Mouse (Mus musculus) liver, embryonic 16.5 days (tissue): ENCODE data around the gene Magi2. TPM values are rescaled to one million over a fixed set of nuclear protein-coding genes. Genes with fewer than 3 reads are reported as not detected.
"Not testable (repeated sequence)": the region's sequence is repeated elsewhere in the genome, so short reads cannot be mapped to it uniquely, and the experiment has no call there.

Experiments
- ATAC-seq: fragments of 200-750 bp; cut with Nextera tagmentation; 2 replicates; pipeline ENCODE4 v1.8.0; 2017; ENCODE audit warnings: low read depth, mild to moderate bottlenecking, moderate number of reproducible peaks, moderate library complexity
- H3K27ac ChIP-seq: fragments of 300-500 bp; sonication (generic); 2 replicates; pipeline ENCODE4 v1.5.1; 2014; ENCODE audit warnings: mild to moderate bottlenecking, low read length
- H3K27me3 ChIP-seq: fragments of 300-500 bp; sonication (generic); 2 replicates; pipeline ENCODE4 v1.6.1; 2014; ENCODE audit warnings: low read depth, low read length, mixed read lengths; ENCODE audit not compliant: control insufficient read depth, insufficient read depth
- H3K36me3 ChIP-seq: fragments of 300-500 bp; sonication (generic); 2 replicates; pipeline ENCODE4 v1.6.1; 2014; ENCODE audit warnings: mild to moderate bottlenecking; ENCODE audit not compliant: control insufficient read depth, insufficient read depth
- H3K4me1 ChIP-seq: fragments of 300-500 bp; sonication (generic); 2 replicates; pipeline ENCODE4 v1.6.1; 2014; ENCODE audit warnings: low read depth, low read length, mixed read lengths; ENCODE audit not compliant: control insufficient read depth
- H3K4me2 ChIP-seq: fragments of 300-500 bp; sonication (generic); 2 replicates; pipeline ENCODE4 v1.6.1; 2014; ENCODE audit warnings: low read depth, low read length, mixed read lengths
- H3K4me3 ChIP-seq: fragments of 300-500 bp; sonication (generic); 2 replicates; pipeline ENCODE4 v1.5.1; 2014; ENCODE audit warnings: low read depth, mild to moderate bottlenecking, low read length
- H3K9ac ChIP-seq: fragments of 300-500 bp; sonication (generic); 2 replicates; pipeline ENCODE4 v1.6.1; 2014; ENCODE audit warnings: low read depth, low read length
- H3K9me3 ChIP-seq: fragments of 300-500 bp; sonication (generic); replicated peaks from 2 replicates; pipeline ENCODE4 v1.6.1; 2016; ENCODE audit warnings: low read length; ENCODE audit not compliant: control insufficient read depth
- WGBS: fragments of 180-500 bp; shearing (Covaris S2); extraction: QIAGEN DNeasy Blood & Tissue Kit; methylation state at CpG from one replicate; pipeline ENCODE4 v1.1.7; 2014; ENCODE audit not compliant: insufficient replicate concordance; 5-methylcytosine and 5-hydroxymethylcytosine counted together
- polyA plus RNA-seq: library from polyadenylated mRNA; unstranded; fragments of >200 nt; fragmentation: Nextera tagmentation; extraction: Ambion mirVana; gene quantifications from 2 replicates; pipeline ENCODE4 v1.2.1, GENCODE M21; 2015

Magi2 gene
- polyA plus RNA-seq, 1 experiment from 2014 or later = 0.34 TPM

DNA sequence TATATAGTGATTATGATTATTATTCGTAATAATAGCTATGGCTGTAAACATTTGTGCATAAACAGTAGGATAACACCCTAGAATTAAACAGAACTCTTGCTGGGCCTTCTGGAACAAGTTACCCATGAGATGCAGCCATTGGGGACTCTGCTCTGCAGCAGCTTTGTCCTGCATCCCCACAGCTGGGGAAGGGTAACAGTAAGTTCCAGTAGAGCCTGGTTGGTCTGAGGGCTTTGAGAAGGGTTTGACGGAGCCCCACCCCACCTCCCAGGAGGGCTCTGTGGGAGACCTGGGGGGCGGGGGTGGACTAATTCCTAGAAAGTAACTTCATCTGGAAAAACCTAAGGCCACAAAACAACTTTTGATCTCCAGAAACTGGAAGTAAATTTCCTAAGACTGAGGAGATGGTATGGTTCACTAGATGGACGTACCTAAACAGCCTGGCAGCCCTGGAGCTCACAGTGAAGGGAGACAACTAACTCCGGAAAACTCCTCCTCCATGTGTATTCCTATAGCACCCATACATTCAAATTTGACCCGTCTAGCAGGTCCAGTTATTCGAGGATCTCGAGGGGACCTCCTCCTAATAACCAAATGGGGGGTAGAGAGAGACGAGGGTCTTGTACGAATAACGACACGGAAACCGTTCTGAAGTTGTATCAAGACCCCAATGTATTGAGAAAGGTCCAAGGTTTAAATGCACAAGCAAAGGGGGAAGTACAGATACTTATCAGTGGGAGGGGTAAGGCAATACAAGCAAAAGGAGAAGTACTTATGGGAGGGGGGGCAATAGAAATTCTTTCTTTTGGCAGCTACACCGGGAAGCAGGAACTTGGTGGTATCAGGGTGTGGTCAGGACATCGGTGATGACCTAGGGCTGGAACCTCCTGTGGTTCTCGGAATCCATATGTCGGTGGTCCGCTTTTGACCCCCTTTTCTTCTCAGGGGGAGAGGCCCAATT is 1479.8 kb downstream of the Magi2 start:
- H3K27me3 ChIP-seq = peaks cover 21% of the 10 kb centered on the region
- not testable (repeated sequence) for H3K27ac ChIP-seq, H3K9me3 ChIP-seq, H3K4me2 ChIP-seq, H3K9ac ChIP-seq, H3K36me3 ChIP-seq, ATAC-seq, H3K4me1 ChIP-seq, H3K4me3 ChIP-seq
- 64% methylated on average over 8 of the region's 18 CpGs for WGBS

DNA sequence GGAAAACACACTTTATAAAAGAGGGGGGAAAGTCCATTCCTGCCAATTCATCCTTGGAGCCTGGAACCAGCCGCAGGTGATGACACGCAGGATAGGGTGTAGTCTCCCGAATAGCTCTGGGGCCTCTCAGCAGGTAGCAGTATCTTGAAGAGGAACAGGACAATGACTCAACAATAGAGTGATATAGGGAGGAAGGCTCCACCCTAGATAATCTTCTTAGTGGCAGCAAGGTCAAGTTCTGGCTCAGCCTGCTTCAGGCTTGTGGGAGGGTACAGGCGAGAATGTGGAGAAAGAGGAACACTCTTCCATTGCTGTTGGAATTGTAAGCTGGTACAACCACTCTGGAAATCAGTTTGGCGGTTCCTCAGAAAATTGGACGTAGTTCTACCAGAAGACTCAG is 1484.0 kb downstream of the Magi2 start:
- ATAC-seq, H3K9ac ChIP-seq, H3K27me3 ChIP-seq, H3K4me3 ChIP-seq, H3K4me2 ChIP-seq, H3K36me3 ChIP-seq, H3K9me3 ChIP-seq, H3K4me1 ChIP-seq, H3K27ac ChIP-seq: not testable (repeated sequence)
- 71% methylated on average over 6 of the region's 6 CpGs for WGBS

DNA sequence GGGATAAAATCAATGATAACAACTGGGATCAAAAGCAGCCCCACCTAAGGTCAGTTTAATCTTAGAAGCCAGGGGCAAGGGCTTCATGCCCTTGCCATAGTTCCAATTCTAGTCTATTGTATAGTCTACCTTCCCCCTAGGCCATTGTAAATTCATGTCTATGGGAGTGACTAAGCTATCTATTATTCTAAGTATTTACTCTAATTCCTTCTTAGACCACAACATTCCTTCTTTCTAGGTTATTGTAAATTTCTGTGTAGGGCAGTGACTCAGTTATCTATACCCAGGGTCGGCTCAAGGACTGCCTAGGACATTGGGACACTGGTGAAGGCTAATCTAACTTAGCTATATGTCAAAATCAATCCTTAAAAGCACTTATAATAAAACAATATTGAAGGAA is 1487.8 kb downstream of the Magi2 start:
- H3K4me2 ChIP-seq, H3K27ac ChIP-seq, H3K27me3 ChIP-seq, H3K4me3 ChIP-seq, H3K9me3 ChIP-seq, H3K4me1 ChIP-seq, ATAC-seq, H3K9ac ChIP-seq, H3K36me3 ChIP-seq: not testable (repeated sequence)
- WGBS = 47% methylated on average over 1 of the region's 1 CpGs

DNA sequence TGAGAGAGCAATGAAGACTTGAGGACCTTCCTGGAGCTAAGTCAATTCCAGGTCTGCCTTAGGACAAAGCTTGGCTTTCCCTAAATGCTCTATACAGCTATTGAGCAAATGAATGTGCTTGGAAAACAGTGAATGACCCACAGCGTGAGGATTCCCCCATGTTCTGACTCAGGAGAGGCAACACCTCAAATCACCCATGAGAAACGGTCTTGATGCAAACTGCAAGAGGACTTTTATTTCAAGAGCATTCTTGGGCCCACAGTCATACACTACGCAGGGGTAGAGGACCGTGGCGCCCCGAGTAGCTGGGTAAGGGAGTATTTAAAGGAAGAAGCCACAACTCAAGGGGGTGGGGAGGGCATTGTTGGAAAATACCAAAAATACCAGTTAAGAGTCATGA is 1489.1 kb downstream of the Magi2 start:
- H3K27ac ChIP-seq, H3K36me3 ChIP-seq, H3K4me3 ChIP-seq, H3K4me2 ChIP-seq, H3K27me3 ChIP-seq, H3K4me1 ChIP-seq, H3K9ac ChIP-seq, H3K9me3 ChIP-seq, ATAC-seq: not testable (repeated sequence)
- WGBS = 83% methylated on average over 6 of the region's 6 CpGs

DNA sequence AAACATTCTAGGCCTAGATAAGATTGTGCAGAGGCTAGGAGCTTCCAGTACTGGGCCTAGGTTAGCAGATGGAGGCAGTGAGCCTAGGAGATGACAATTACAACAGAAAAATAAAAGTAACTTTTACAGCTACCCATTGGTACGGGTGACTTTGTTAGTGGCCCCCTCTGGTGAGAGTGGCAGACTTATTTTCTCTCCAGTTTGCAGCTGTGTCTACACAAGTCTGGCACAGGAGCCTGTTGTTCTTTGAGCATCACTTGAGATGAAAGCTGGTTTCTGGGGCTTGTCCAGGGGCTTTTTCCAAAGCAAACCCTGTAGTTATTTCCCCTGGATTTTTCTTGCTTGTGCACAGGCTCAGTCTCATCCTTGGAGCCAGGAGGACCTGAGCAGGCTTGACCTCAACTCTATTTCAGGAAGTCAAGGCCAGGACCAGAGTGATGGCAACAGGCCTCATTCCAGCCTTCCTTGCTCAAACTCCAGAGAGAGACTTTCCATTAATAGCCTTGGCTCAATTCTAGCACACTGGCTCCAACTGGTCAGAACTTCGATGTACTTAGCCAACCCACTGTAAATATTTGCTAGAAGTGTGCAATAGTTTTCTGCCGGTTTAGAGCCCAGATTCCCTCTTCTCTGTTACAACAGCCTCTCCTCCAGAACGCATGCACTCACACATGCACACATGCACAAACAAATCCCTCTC is 1493.5 kb downstream of the Magi2 start:
- H3K4me2 ChIP-seq = no peak overlapping the region
- H3K4me1 ChIP-seq = no peaks in the 10 kb centered on the region
- H3K27ac ChIP-seq = peak overlapping the region; percentile 59; the same call in 1 of the 2 replicates
- ATAC-seq = peak; percentile 81
- H3K9me3 ChIP-seq = no peaks in the 10 kb centered on the region
- 47% methylated on average over 4 of the region's 4 CpGs for WGBS
- H3K27me3 ChIP-seq = no peaks in the 10 kb centered on the region
- no peak overlapping the region for H3K9ac ChIP-seq
- H3K36me3 ChIP-seq = no peaks in the 10 kb centered on the region
- H3K4me3 ChIP-seq = no peak overlapping the region

DNA sequence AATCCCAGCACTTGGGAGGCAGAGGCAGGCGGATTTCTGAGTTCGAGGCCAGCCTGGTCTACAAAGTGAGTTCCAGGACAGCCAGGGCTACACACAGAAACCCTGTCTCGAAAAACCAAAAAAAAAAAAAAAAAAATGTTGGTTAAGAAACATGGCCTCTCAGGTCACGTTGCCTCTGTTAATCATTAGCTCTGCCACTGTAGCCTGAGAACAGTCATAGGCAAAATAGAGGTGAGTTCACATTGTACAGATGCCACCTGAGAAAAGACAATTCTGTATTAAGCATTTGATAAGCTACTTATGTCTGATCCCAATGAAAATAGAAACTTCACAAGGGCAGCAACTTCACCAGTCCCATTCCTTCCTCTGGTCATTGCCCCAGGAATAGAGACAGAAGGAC is 1496.4 kb downstream of the Magi2 start:
- not testable (repeated sequence) for H3K36me3 ChIP-seq, H3K4me3 ChIP-seq, H3K27ac ChIP-seq, H3K4me1 ChIP-seq, H3K27me3 ChIP-seq, H3K9me3 ChIP-seq, H3K4me2 ChIP-seq, H3K9ac ChIP-seq
- peak; percentile 46; the same call in 1 of the 2 replicates for ATAC-seq
- WGBS = 57% methylated on average over 4 of the region's 4 CpGs

DNA sequence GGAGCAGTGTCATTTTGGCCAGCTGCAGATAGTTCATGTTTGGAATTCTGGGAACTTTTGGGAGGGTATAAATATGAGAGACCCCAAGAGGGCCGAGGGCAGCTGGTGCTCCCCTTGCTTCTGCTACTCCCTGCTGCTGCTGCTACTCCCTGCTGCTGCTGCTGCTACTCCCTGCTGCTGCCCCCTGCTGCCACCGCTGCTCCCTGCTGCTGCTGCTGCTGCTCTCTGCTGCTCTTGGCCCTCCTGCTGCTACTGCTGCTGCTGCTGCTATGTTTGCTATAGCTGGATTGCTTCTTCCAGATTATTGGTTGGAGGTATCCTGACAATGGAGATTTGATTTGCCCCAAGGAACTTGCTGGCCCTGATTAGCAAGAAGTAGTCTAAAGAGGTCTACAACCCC is 1512.0 kb downstream of the Magi2 start:
- Histone ChIP-seq H3K27me3 (no peaks in the 10 kb centered on the region), H3K4me1 (no peaks in the 10 kb centered on the region), H3K4me3 (no peak overlapping the region), H3K4me2 (no peak overlapping the region), H3K9ac (no peak overlapping the region), H3K27ac (no peak overlapping the region), H3K9me3 (no peaks in the 10 kb centered on the region), H3K36me3 (no peaks in the 10 kb centered on the region)
- ATAC-seq = no peak
- WGBS = 36% methylated on average over 2 of the region's 2 CpGs

DNA sequence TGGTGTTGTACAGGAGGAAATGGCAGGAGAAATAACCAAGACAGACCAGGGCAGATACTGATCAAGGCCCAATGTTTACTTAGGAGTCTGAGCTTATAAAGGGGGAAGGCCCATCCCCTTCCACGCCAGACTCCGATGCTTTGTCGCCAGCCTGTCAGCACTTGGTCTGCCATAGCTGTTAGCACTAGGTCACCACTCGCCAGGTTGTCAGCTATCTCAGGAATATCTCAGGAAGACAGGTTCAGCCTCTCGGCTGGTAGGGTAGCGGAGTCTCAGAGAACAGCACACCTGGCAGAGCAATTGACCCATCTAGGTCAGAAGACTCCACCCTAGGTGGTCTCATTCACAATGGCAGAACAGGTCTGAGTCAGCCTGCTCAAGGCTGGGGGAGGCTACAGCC is 1514.4 kb downstream of the Magi2 start:
- H3K4me3 ChIP-seq = no peak overlapping the region
- H3K4me1 ChIP-seq = no peaks in the 10 kb centered on the region
- no peaks in the 10 kb centered on the region for H3K36me3 ChIP-seq
- ATAC-seq = no peak
- H3K27ac ChIP-seq = no peak overlapping the region
- 67% methylated on average over 6 of the region's 6 CpGs for WGBS
- H3K27me3 ChIP-seq = no peaks in the 10 kb centered on the region
- H3K4me2 ChIP-seq = no peak overlapping the region
- H3K9ac ChIP-seq = no peak overlapping the region
- H3K9me3 ChIP-seq = no peaks in the 10 kb centered on the region

DNA sequence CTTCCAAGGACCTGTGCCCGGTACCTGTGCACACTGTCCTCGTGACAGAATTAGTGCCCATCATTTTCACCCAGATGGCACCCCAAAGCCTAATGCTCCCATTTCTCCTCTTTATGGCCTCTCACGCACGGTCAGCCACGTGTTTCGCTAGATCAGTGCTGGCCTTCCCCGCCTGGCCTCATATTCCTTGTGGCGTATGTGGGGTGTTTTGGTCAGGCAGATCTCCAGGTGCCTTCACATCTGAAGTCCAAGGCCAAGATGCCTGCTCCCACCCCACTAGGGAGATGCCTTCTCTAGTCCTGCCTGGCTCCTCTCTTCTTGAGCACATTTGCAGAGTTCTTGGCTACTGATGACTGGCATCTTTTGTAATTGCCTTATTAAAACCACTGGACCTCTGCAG is 1515.1 kb downstream of the Magi2 start:
- Histone ChIP-seq H3K4me1 (no peaks in the 10 kb centered on the region), H3K4me2 (no peak overlapping the region), H3K9me3 (no peaks in the 10 kb centered on the region), H3K4me3 (no peak overlapping the region), H3K36me3 (no peaks in the 10 kb centered on the region), H3K27me3 (no peaks in the 10 kb centered on the region), H3K27ac (no peak overlapping the region), H3K9ac (no peak overlapping the region)
- 76% methylated on average over 8 of the region's 8 CpGs for WGBS
- ATAC-seq = no peak
